Mouse (Mus musculus) brain, adult 10 weeks (tissue): ENCODE data around the gene Ggps1. TPM values are rescaled to one million over a fixed set of nuclear protein-coding genes. Genes with fewer than 3 reads are reported as not detected.

ENCODE experiments used
- polyA plus RNA-seq: library from polyadenylated mRNA; stranded (reverse); fragments of 350-450 nt; fragmentation: Illumina TruSeq; extraction: RNeasy Lipid Tissue Mini Kit (QIAGEN cat#74804); gene quantifications from one replicate; pipeline ENCODE4 v1.2.3, GENCODE M21; 2015; ENCODE audit warnings: low read depth, low replicate concordance

Gene Ggps1
- 78.5 TPM for polyA plus RNA-seq

DNA sequence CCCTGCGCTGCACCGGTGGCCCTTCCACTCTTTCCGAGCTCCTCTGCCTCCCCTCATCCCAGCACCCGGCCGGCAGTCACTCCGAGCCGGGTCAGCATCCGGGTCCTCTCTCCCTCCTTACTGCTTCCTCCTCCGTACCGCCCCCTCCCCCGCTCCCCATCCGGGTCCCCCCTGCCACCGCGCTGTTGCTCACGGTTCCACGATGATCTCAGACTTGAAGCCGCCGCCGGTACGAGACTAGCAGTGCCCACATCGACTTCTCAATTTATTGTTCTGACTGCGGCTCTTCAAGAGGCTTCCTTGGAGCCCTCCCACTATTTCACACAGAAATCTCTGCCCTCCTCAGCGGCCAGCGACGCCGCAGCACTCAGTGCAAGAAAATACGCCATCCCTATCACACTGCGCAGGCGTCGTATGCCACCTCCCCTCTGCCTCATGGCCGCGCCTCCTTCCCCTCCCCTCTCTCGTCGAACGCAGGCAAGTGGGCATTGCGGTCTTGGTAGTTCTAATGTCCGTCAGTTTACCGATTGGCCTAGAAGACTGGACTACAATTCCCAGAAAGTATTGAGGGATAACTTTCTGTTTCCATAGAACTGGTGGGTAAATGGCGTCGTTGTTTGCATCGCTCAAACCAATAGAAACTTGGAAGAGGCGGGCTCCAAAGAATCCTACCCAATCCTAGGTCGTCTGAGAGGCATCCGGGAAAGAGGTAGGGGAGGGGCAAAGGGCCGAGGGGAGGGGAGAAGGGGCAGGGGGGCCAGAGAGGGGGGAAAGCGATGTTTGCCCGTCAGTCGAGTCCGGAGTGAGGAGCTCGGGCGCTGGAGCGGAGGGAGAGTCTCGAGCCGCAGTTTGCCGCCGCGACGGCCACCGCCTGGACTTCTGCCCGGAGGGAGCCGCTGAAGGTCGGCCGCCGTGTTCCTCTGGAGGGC, at the start of gene Ggps1, which contains the start of gene Arid4b:
Gene Ggps1, minus strand, starts transcription at position 476 of the 929 bp plus-strand sequence.
Gene Arid4b, plus strand, starts transcription at position 220 of the 929 bp plus-strand sequence.

DNA sequence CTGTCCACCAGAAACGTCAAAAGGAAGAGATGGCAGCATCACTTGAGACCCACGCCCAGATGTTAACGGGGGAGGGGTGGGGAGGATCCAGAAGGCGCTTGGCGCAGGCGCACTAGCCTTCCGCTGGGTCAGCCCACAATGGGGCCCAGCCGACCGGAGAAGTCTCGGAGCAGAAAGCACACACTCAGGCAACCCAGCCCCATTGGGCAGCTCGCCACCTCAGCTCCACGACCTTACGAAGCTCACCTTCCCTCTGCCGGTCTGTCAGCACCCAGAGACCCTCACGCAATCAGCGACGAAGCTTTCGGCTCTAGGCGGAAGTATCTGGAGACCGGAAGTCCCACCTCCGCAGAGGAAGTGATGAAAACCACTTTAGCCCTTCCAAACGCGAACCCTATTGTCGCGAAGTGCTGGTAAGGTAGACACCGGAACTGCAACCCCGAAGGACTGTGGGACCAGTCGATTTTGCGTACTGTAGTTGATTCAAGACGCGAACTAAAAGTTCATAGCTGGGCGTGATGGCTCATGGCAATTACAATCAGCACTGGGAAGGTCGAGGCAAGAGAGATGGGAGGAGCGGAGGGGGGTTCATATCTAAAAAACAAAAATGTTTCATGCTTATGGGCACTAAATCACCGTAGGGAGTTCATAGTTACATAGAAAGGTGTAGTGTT, 23.9 kb downstream of the Ggps1 start, which contains the start of gene Tbce:
Gene Tbce, minus strand, starts transcription at position 347 of the 674 bp plus-strand sequence.

Other genes with a start within 250 kb of the Ggps1 start
- 11.1 TPM for gene B3galnt2, start 109.0 kb downstream of the Ggps1 start, polyA plus RNA-seq
- 119 TPM for gene Tbce, start 23.9 kb downstream of the Ggps1 start, polyA plus RNA-seq
- gene Arid4b, start 256 bp downstream of the Ggps1 start, polyA plus RNA-seq: 24.1 TPM